Mouse (Mus musculus): Measurements from ENCODE around the gene Ttc29. TPM values are rescaled to one million over a fixed set of nuclear protein-coding genes. Genes with fewer than 3 reads are reported as not detected.

Ttc29 gene
- polyA plus RNA-seq, 1 experiment from 2014 or later = not detected

DNA sequence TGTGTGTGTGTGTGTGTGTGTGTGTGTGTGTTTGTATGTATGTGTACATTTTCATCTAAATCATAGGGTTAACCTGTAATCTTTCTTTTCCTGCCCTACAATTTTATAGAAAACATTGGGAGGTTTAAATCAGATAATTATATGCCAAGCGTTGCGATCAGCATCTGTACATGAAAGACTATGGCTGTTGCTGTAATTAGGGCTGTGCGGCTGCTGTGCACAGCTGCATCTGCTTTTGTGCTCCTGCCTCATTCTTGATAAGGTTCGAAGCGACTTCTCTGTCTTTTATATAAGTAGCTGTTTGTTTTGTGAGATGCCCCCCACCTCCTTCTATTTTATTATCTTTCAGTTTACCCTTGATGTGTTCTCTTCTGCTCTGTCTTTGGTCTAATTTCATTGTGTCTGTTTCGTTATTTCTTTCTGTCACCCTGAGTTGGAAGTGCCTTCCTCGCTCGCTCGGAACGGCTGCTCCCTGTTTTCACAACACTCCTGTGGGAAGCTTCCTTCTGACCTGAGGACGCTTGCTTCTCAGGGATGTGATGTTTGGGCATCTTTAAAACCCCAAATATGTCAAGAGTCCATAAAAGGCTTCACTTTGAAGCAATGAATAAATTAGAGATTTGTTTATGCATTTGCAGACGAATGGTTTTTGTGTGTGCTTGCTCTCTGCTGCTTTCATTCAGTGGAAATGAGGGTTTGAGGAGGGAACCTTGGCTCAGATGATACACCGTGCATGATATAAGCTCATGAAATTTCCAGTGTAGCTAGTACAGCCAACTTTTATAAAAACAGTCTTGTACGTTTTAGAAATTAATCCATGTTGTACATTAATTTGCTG, 20.0 kb downstream of the Ttc29 start:
- H3K9ac ChIP-seq (ENCODE audit: low read depth, low read length) = no peak overlapping the region
- H3K9me3 ChIP-seq (replicated peaks; ENCODE audit: control insufficient read depth, low read length) = no peaks in the 10 kb centered on the region
- no peak for ATAC-seq (ENCODE audit: low read depth)
- no peaks in the 10 kb centered on the region for H3K4me1 ChIP-seq (ENCODE audit: control insufficient read depth, low read depth, low read length)
- WGBS (ENCODE audit: insufficient replicate concordance) = 48% methylated on average over 14 of the region's 14 CpGs
- H3K27me3 ChIP-seq (ENCODE audit: control insufficient read depth, insufficient read depth, low read depth, low read length) = no peaks in the 10 kb centered on the region
- no peak overlapping the region for H3K27ac ChIP-seq (ENCODE audit: low read length)
- H3K4me3 ChIP-seq (ENCODE audit: low read depth, low read length) = no peak overlapping the region
- H3K36me3 ChIP-seq (ENCODE audit: control insufficient read depth, insufficient read depth) = no peaks in the 10 kb centered on the region
- no peak overlapping the region for H3K4me2 ChIP-seq (ENCODE audit: low read depth, low read length)

DNA sequence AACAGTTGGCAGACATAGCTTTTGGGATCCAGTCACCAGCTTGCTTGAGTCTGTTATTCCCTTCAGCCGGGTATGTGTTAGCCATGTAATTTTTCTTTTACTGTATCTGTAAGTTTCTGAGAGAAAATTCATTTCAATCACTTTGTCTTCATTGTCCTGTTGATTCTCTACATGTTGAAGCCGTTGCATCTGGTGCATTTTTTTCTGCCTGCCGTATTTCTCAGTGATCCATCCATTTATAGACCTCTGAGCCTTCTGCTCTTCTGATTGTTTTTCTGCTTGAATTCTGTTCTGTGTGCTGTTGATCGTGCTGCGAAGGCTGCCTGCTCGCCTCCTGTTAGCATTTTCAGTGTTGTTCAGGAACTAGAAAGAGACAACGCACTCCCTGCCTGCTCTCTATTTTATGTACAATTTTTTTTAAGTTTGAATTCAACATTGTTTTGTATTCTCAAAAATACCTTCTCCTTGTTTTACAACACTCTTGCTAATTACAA, 20.7 kb downstream of the Ttc29 start:
- no peaks in the 10 kb centered on the region for H3K4me1 ChIP-seq (ENCODE audit: control insufficient read depth, low read depth, low read length)
- H3K9ac ChIP-seq (ENCODE audit: low read depth, low read length) = no peak overlapping the region
- H3K9me3 ChIP-seq (replicated peaks; ENCODE audit: control insufficient read depth, low read length) = no peaks in the 10 kb centered on the region
- H3K4me2 ChIP-seq (ENCODE audit: low read depth, low read length) = no peak overlapping the region
- no peaks in the 10 kb centered on the region for H3K36me3 ChIP-seq (ENCODE audit: control insufficient read depth, insufficient read depth)
- H3K27me3 ChIP-seq (ENCODE audit: control insufficient read depth, insufficient read depth, low read depth, low read length) = no peaks in the 10 kb centered on the region
- ATAC-seq (ENCODE audit: low read depth) = no peak
- 64% methylated on average over 7 of the region's 7 CpGs for WGBS (ENCODE audit: insufficient replicate concordance)
- no peak overlapping the region for H3K4me3 ChIP-seq (ENCODE audit: low read depth, low read length)
- no peak overlapping the region for H3K27ac ChIP-seq (ENCODE audit: low read length)

DNA sequence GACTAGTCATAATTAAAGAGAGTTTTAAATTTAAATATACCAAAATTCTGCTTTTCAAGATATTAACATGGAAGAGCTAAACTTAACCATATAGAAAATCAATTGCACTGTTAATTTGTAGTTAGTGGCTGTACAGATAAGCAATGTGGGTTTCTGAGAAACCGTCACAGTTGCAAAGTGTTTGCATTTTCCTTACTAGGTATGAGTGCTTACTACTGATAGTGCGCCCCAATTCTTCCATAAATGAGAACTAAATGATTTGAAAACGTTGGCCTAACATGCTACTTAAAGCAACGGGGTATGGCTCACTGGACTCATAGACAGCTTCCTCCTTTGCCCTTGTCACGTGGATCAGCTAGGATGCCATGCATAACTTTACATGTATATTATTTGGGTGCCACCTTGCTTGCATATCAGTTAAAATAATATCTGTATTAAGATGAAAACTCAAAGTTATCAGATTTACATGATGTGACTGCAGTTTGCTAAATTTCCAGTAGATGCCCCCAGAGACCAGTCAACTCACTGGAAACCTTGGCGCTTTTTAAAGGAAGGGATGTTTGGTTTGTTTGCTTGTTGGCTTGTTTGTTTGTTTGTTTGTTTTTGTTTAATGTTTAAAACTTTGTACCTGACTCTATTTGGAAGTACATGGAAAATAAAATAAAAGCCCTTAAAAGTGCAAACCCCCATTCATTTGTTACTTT, 25.0 kb downstream of the Ttc29 start:
- no peak for ATAC-seq (ENCODE audit: low read depth)
- Histone ChIP-seq H3K27me3 (ENCODE audit: control insufficient read depth, insufficient read depth, low read depth, low read length) (no peaks in the 10 kb centered on the region), H3K27ac (ENCODE audit: low read length) (no peak overlapping the region), H3K4me2 (ENCODE audit: low read depth, low read length) (no peak overlapping the region), H3K9ac (ENCODE audit: low read depth, low read length) (no peak overlapping the region), H3K4me3 (ENCODE audit: low read depth, low read length) (no peak overlapping the region), H3K36me3 (ENCODE audit: control insufficient read depth, insufficient read depth) (no peaks in the 10 kb centered on the region), H3K4me1 (ENCODE audit: control insufficient read depth, low read depth, low read length) (no peaks in the 10 kb centered on the region), H3K9me3 (replicated peaks; ENCODE audit: control insufficient read depth, low read length) (no peaks in the 10 kb centered on the region)
- 18% methylated on average over 6 of the region's 6 CpGs for WGBS (ENCODE audit: insufficient replicate concordance)

DNA sequence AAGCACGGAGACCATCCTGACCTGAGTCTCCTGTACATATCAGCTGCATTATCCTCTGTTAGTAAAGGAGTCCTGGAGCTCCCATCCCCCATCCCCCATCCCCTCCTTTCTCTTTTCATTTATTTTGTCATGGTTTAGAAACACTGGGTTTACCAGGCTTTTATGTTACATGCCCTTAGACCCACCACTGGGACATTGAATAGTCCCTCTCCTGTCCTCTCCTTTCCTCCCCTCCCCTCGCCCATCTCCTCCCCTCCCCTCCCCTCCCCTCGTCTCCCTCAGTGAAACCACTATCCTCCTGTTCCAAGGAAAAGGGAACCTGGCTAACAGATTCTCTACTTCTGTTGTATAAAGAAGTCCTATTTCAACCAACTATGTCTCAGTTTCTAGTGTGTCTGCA, 38.0 kb downstream of the Ttc29 start:
- 62% methylated on average over 3 of the region's 3 CpGs for WGBS (ENCODE audit: insufficient replicate concordance)

DNA sequence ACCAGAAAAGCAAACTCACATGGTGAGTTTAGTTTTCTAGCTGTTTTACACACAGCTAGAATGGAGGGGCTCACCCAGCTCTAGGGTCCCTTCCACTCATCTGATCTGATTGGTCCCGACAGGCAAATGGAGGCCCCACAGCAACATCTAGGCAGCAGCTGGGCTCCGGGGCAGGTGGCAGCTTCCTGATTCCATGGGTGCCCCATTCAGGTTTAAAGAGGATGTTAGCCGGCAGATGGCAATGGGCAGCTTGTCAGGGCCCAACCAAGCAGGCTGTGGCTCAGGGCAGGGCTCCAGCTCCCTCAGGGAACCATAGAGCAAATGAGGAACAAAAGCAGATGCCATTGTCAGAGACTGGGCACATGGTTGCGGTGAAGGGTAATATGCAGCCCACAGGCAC, 41.3 kb downstream of the Ttc29 start:
- H3K4me2 ChIP-seq (ENCODE audit: low read depth, low read length) = no peak overlapping the region
- ATAC-seq (ENCODE audit: low read depth) = no peak
- no peak overlapping the region for H3K9ac ChIP-seq (ENCODE audit: low read depth, low read length)
- WGBS (ENCODE audit: insufficient replicate concordance) = 52% methylated on average over 4 of the region's 4 CpGs
- no peak overlapping the region for H3K27ac ChIP-seq (ENCODE audit: low read length)
- H3K27me3 ChIP-seq (ENCODE audit: control insufficient read depth, insufficient read depth, low read depth, low read length) = no peaks in the 10 kb centered on the region
- H3K4me1 ChIP-seq (ENCODE audit: control insufficient read depth, low read depth, low read length) = no peaks in the 10 kb centered on the region
- no peaks in the 10 kb centered on the region for H3K9me3 ChIP-seq (replicated peaks; ENCODE audit: control insufficient read depth, low read length)
- H3K4me3 ChIP-seq (ENCODE audit: low read depth, low read length) = no peak overlapping the region
- H3K36me3 ChIP-seq (ENCODE audit: control insufficient read depth, insufficient read depth) = no peaks in the 10 kb centered on the region

More for the DNA sequence above, 38.0 kb downstream of the Ttc29 start:
- no peaks in the 10 kb centered on the region for H3K4me1 ChIP-seq (ENCODE audit: control insufficient read depth, low read depth, low read length)
- no peak overlapping the region for H3K4me3 ChIP-seq (ENCODE audit: low read depth, low read length)
- H3K9ac ChIP-seq (ENCODE audit: low read depth, low read length) = no peak overlapping the region
- no peaks in the 10 kb centered on the region for H3K9me3 ChIP-seq (replicated peaks; ENCODE audit: control insufficient read depth, low read length)
- no peaks in the 10 kb centered on the region for H3K36me3 ChIP-seq (ENCODE audit: control insufficient read depth, insufficient read depth)
- no peak overlapping the region for H3K4me2 ChIP-seq (ENCODE audit: low read depth, low read length)
- H3K27me3 ChIP-seq (ENCODE audit: control insufficient read depth, insufficient read depth, low read depth, low read length) = no peaks in the 10 kb centered on the region
- ATAC-seq (ENCODE audit: low read depth) = no peak
- H3K27ac ChIP-seq (ENCODE audit: low read length) = no peak overlapping the region

DNA sequence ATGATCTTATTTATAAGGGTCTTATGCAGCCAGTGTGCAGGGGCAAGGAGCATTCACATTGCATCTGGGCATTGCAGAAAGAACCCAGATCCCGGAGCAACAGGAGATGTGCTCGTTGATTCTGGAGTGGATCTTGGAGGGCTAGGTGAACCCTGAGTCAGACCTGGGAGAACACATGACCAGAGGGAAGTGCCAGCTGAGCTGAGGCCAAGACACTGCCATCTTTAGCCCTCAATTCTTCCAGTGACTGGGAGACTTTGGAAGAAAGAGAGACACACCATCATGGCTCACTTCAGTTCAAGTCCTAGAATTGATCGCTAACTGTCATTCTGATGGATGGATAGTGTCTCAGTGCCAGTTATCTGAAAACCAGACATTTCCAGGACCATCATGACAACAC, 41.9 kb downstream of the Ttc29 start:
- H3K4me2 ChIP-seq (ENCODE audit: low read depth, low read length) = no peak overlapping the region

DNA sequence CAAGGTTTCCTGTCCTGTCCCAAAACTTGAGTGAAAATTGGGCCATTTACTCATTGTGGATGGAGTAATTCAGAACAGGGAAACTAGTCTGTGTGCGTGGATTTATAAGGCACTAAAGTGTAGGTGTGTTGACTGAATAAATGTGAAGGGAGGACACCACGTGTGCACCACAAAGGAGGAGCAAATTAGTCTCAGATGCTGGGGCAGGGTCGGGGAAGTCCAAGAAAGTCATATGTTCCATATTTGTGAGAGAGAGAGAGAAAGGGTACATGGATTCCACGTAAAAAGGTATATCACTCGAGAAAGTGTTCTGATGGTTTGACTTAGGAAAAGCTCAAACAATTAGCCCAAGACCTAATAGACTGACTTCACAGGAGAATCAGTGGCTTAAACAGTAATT, 52.4 kb downstream of the Ttc29 start:
- Histone ChIP-seq H3K9me3 (replicated peaks; ENCODE audit: control insufficient read depth, low read length) (no peaks in the 10 kb centered on the region), H3K4me2 (ENCODE audit: low read depth, low read length) (no peak overlapping the region), H3K27me3 (ENCODE audit: control insufficient read depth, insufficient read depth, low read depth, low read length) (no peaks in the 10 kb centered on the region), H3K9ac (ENCODE audit: low read depth, low read length) (no peak overlapping the region), H3K36me3 (ENCODE audit: control insufficient read depth, insufficient read depth) (no peaks in the 10 kb centered on the region), H3K4me3 (ENCODE audit: low read depth, low read length) (no peak overlapping the region), H3K27ac (ENCODE audit: low read length) (no peak overlapping the region), H3K4me1 (ENCODE audit: control insufficient read depth, low read depth, low read length) (no peaks in the 10 kb centered on the region)
- no peak for ATAC-seq (ENCODE audit: low read depth)
- WGBS (ENCODE audit: insufficient replicate concordance) = 65% methylated on average over 5 of the region's 5 CpGs

More for the DNA sequence above, 41.9 kb downstream of the Ttc29 start:
- ATAC-seq (ENCODE audit: low read depth) = no peak
- H3K36me3 ChIP-seq (ENCODE audit: control insufficient read depth, insufficient read depth) = no peaks in the 10 kb centered on the region
- 76% methylated on average over 3 of the region's 3 CpGs for WGBS (ENCODE audit: insufficient replicate concordance)
- H3K9me3 ChIP-seq (replicated peaks; ENCODE audit: control insufficient read depth, low read length) = no peaks in the 10 kb centered on the region
- H3K27me3 ChIP-seq (ENCODE audit: control insufficient read depth, insufficient read depth, low read depth, low read length) = no peaks in the 10 kb centered on the region
- H3K27ac ChIP-seq (ENCODE audit: low read length) = no peak overlapping the region
- H3K4me1 ChIP-seq (ENCODE audit: control insufficient read depth, low read depth, low read length) = no peaks in the 10 kb centered on the region
- no peak overlapping the region for H3K9ac ChIP-seq (ENCODE audit: low read depth, low read length)
- no peak overlapping the region for H3K4me3 ChIP-seq (ENCODE audit: low read depth, low read length)

DNA sequence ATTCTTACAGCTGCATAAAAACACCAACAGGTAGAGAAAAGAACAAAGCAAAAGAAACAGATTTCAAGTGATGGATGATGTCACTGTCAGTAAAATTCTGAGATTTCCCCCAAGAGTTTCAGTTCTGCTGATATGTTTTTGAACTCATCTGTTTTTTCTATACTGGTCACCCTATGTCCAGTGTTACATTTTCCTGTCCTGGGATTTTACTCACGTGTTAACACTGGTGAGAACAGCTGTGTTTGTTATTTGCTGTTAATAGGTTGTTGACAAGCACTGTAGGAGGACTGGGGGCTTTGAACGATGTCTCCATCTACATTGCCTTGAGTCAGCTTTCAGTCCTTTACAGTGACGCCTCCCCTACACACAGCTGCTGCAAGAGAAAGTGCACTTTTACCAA, 53.1 kb downstream of the Ttc29 start:
- Histone ChIP-seq H3K4me1 (ENCODE audit: control insufficient read depth, low read depth, low read length) (no peaks in the 10 kb centered on the region), H3K36me3 (ENCODE audit: control insufficient read depth, insufficient read depth) (no peaks in the 10 kb centered on the region), H3K9ac (ENCODE audit: low read depth, low read length) (no peak overlapping the region), H3K4me3 (ENCODE audit: low read depth, low read length) (no peak overlapping the region), H3K4me2 (ENCODE audit: low read depth, low read length) (no peak overlapping the region), H3K9me3 (replicated peaks; ENCODE audit: control insufficient read depth, low read length) (no peaks in the 10 kb centered on the region), H3K27me3 (ENCODE audit: control insufficient read depth, insufficient read depth, low read depth, low read length) (no peaks in the 10 kb centered on the region), H3K27ac (ENCODE audit: low read length) (no peak overlapping the region)
- WGBS (ENCODE audit: insufficient replicate concordance) = 37% methylated on average over 3 of the region's 3 CpGs
- ATAC-seq (ENCODE audit: low read depth) = no peak

DNA sequence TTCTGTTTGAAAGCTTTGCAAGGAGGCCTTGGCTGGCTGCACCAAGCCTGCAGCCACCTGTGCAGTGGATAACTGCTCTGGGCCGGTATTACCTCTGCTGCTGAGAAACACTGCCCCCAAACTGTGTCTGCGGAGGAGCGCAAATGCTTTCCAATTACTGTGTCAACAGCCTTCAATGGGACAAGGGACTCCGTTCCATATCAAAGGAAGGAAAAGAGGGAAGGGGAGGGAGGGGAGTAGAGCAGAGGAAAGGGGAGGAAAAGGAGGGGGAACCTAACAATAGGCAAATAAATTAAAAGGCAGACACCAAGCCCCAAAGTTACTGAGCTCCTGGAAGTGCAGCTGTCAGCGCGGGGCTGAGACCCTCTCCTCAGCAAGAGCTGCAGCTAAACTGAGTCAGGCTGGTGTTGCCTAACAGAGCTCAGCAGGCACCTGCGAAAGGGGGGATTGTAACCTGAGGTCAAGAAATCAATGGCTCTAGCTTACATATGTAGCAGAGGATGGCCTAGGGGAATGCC, 54.9 kb downstream of the Ttc29 start:
- ATAC-seq (ENCODE audit: low read depth) = no peak
- Histone ChIP-seq H3K36me3 (ENCODE audit: control insufficient read depth, insufficient read depth) (no peaks in the 10 kb centered on the region), H3K4me2 (ENCODE audit: low read depth, low read length) (no peak overlapping the region), H3K4me1 (ENCODE audit: control insufficient read depth, low read depth, low read length) (no peaks in the 10 kb centered on the region), H3K9ac (ENCODE audit: low read depth, low read length) (no peak overlapping the region), H3K27me3 (ENCODE audit: control insufficient read depth, insufficient read depth, low read depth, low read length) (no peaks in the 10 kb centered on the region), H3K27ac (ENCODE audit: low read length) (no peak overlapping the region), H3K9me3 (replicated peaks; ENCODE audit: control insufficient read depth, low read length) (no peaks in the 10 kb centered on the region), H3K4me3 (ENCODE audit: low read depth, low read length) (no peak overlapping the region)
- WGBS (ENCODE audit: insufficient replicate concordance) = 22% methylated on average over 7 of the region's 7 CpGs
